Mouse (Mus musculus) kidney, adult 2 months (tissue): Measurements from ENCODE around the gene Fam228a.
"Not testable (repeated sequence)": the region's sequence is repeated elsewhere in the genome, so short reads cannot be mapped to it uniquely, and the experiment has no call there.

Source experiments
- CTCF ChIP-seq: fragments of 200-500 bp; conservative IDR thresholded peaks from 2 replicates; pipeline ENCODE4 v1.5.1; 2011; ENCODE audit warnings: low read depth, mild to moderate bottlenecking, control low read depth, low read length, moderate library complexity, mixed read lengths; ENCODE audit not compliant: insufficient read depth, insufficient read length
- POLR2A ChIP-seq: fragments of 200-500 bp; IDR thresholded peaks from one replicate; pipeline ENCODE4 v1.6.1; 2011; ENCODE audit warnings: low read depth, low read length, control low read depth

- TF ChIP-seq POLR2A, CTCF: not testable (repeated sequence)
These were observed 32.6 kb downstream of the Fam228a start for GRCm38 (mm10) chr12:4705626-4706025.
